Mouse (Mus musculus) heart, postnatal 4 days (tissue): ENCODE results near the gene C9orf72. TPM values are rescaled to one million over a fixed set of nuclear protein-coding genes. Genes with fewer than 3 reads are reported as not detected.
"Not testable (repeated sequence)": the region's sequence is repeated elsewhere in the genome, so short reads cannot be mapped to it uniquely, and the experiment has no call there.

Experiments used
- DNase-seq: peaks from one replicate; pipeline ENCODE4 v3.0.0; 2021
- total RNA-seq, 2 experiments: library from RNA; stranded (reverse); gene quantifications; 2 replicates each; pipeline ENCODE4 v1.2.3; 2021

Gene C9orf72
- 10 to 100 TPM; 20.7 to 21.9 TPM for total RNA-seq

DNA sequence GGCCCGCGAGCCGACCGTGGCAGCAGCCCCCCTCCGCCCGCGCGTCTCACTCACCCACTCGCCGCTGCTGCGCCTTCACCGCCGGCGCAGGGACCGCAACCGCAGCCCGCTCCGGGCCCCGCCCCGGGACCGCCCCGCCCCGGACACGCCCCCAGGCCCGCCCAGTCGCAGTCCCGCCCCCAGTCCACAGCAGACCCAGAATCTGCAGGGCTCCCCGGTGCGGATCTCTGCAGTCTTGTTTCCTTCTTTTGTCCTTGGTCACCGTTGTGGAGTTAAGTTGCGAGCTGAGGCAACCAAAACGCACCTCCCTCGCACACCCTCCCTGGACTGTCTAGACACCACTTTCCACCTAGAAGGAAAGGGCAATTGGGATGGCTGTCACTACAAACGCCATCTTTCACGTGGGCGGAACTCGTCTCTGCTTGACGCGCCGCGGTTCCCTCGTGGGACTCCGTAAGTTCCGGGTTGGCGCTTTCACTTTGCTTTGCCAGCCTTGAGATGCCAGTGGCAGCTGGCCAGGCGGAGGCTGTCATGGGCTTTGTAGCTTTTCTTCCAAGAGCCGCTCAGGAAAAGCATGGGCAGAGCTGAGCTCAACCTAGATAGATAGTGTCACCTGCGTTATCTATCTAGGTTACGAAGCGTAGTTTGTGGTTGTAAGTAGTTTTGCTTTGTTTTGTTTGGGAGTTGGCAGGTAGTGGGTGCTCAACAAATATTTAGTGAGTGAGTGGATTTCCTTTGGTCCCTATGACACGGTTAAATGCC is at the start of gene C9orf72:
TSS of gene C9orf72 (minus strand) at position 442 of the 762 bp plus-strand sequence.
- peak; percentile 95 for DNase-seq

- no peak for DNase-seq
Observed at GRCm38 (mm10) chr4:35259006-35259405, 33.0 kb upstream of the C9orf72 start.

GRCm38 (mm10) chr4:35244023-35244422 is 18.0 kb upstream of the C9orf72 start:
- DNase-seq = no peak

DNA sequence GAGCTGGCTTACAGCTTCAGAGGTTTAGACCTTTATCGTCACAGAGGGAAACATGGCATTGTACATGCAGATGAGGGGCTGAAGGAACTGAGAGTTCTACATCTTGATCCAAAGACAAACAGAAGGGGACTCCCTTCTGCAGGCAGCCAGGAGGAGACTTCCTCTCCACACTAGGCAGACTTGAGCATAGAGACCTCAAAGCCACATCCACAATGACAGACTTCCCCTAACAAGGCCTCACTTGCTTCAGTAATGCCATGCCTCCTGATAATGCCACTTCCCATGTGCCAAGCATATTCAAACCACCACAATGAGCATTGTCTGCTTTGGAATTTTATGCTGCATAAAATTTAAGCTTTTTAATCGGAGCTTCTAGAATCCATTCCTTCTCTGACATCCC is 15.8 kb upstream of the C9orf72 start:
- no peak for DNase-seq

DNA sequence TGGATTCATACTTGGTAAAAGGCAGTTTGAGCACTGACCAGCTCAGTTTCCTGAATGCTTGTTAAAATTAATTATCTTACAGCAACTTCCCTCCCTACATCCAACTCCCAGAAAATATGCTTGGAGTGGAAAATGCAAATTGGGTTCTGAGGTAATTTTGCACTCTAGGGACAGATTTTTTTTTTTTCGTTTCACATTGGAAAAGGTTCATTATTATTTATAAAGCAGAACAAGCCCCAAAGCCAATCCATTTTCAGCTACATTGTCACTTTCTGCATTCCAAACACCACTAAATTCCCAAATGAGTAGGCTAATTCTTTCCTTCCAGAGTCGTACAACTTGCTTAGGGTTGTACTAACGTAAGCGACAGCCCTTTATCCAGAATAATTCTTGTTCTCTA is 12.7 kb upstream of the C9orf72 start:
- no peak for DNase-seq

DNA sequence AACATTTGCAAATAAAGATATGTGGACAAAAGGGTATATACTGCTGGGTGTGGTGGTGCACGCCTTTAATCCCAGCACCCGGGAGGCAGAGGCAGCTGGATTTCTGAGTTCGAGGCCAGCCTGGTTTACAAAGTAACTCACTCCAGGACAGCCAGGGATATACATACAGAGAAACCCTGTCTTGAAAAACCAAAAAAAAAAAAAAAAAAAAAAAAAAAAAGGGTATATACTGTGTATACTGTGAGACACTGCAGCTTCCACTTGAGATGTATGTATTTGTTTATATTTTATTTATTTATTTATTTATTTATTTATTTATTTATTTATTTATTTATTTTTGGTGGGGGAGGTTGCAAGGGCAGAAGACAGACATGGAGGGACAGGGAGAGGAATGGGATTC is 12.3 kb upstream of the C9orf72 start:
- not testable (repeated sequence) for DNase-seq

DNA sequence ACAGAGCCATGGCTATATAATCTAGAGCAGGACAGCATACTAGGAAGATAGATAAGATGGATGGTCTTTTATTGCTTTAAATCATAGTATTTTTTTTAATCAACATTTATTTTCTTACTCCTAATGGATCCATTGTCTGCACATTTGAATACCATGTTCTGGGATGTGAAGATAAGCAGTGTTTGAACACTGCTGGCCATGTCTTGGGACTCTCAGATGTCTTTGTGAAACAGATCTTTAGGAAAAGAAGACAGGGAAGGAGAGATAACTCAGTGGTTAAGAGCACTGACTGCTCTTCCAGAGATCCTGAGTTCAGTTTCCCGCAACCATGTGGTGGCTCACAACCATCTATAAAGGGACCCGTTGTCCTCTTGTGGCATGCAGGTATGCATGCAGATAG is 10.3 kb upstream of the C9orf72 start:
- DNase-seq = no peak

DNA sequence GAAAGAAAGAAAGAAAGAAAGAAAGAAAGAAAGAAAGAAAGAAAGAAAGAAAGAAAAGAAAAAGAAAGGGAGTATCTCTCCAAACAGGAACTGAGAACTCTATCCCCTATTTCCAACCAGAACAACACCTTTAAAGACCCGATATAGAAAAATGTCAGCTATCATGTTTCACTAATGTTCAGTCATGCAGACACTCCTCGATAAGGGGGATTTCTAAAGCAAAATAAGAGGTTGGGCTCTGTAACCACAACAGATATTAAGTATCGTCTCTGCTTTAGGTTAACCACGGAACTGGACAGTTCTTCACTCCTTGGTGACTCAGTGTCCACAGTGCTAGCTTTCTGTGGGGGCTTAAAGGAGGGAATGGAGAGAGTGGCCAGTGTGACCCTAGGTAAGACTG is 2.3 kb upstream of the C9orf72 start:
- no peak for DNase-seq

DNA sequence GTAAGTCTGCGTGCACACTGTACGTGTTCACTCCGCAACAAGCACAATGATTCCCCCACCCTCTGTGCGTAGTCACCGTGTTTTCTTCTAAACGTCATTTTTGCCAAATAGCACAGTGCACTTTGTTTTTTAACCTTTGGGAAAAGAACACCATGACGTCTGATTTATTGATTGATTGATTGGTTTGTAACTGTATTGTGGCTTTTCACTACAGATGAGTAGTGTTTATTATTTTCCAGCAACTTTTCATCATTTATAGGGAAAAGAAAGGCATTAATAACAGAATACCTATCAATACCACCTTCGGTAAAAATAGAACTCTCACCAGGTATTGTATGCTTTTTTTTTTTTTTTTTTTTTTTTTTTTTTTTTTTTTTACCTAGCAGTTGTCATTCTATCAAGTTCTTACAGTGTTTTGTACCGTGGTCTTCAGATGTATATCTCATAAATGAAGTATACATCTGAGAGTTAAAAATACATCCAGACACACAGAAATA is 569 bp upstream of the C9orf72 start:
- no peak for DNase-seq

DNA sequence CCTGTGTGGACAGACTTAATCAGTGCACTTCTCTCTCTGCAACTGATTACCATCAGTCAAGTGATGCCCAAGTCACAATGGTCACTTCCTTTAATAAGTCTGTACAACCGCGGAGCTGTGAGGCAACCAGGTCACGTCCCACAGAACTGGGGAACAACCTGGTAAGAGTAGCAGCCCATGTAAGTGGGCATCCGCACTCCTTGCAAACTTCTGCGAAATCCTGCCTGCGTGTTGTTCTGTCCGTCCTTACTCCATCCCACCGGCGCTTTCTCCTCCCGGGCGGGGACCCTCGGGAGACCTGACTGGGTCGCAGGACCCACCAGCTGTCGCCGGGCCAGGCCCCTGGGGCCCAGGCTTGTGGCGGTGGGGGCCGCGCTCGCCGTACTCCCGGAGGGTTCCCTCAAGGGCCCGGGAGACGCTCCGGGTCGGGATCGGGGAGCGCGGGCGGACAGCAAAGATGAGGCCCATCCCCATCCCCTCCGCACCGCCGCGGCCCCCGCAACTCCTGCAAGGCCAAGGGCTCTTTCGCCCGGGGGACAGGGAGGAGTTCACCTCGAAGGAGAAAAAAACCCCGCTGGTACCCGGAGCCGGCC is 738 bp downstream of the C9orf72 start:
- no peak for DNase-seq

DNA sequence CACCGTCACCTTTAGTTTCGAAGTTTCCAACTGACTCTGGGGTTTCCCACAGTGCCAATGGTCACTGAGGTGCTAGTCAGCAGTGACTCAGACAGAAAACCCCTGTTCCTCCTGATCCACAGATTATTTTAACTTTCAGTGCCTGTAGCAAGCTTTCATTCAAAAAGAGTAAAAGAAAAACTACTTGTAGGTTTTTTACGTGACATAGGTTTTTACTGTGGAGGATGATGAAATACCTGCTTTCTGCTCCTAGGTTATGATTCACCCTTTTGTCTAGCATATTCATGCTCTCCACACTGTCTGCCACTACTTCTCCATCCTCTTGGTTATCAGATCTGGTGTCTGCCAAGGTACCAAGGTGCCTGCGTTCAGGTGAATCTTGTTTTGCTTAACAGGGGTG is 1.9 kb downstream of the C9orf72 start:
- DNase-seq = no peak

DNA sequence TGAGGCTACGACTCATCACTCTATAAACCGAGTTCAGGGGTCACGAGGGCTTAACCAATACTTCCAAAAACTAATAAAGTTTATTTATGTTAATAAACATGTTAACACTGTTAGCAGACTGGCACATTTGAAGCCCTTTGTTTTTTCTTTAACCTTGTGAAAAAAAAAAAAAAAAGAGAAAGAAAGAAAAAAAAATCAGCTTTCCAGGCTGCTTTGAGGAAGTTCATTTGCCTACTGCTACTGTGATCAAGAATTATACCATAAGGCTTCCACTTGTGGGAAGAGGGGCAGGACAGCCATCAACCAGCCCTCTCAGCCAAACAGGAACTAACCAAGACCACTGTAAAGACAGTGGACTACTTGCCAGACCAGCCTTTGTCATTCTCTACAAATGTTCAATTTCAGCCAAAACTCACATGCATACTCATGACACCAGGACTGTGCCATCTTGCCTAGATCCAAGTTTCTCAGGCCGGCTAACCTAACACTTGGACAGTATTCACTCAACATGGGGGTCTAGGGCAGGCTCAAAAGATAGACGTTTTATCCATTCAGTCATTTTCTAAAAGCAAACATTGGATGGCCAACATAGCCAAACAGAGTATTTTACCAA is 2.5 kb downstream of the C9orf72 start:
- no peak for DNase-seq

- no peak for DNase-seq
Observed at GRCm38 (mm10) chr4:35221903-35222302, 4.1 kb downstream of the C9orf72 start.

DNA sequence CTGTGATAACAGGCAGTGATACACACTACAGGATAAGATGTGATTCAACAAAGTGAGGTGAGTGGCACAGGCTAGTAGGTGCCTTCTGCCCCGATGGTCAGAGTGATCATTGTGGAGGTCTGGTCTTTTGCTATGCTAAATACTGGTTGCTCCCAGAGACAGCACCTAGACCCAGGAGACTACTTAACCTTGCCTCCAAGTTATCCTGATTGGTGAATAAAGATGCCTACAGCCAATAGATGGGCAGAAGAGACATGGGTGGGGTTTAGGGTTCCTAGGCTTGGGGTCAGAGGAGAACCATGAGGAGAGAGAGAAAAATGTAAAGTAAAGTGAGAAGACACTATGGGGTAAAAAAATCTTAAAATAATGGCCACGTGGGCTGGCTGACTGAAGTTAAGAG is 4.8 kb downstream of the C9orf72 start:
- DNase-seq = no peak

DNA sequence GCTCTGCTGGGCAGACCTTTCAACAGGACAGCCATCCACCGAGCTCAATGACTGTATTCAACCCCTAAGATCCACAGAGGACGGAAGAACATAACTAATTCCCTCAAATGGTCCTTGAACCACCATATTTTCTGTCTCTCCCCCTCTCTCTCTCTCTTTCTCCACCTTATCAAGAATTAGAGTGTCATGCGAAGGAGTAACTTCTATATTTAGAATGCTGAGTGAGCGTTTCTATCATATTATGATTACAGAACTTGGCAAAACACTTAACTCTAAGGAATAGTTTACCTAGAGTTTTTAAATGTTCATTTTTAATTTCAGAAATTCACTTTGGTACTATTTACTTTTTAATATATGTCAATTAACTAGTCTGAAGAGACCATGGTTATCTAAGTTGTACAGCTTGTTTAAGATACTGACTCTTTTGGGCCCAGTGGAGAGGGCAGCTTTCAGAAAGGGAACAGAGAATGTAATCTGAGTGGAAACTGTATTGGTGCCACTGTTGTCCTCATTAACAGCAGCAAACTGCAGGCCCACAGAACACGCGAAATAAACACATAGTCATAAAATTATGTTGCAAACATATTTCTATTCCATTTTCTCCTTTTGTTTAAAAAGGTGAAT is 5.8 kb downstream of the C9orf72 start:
- no peak for DNase-seq

DNA sequence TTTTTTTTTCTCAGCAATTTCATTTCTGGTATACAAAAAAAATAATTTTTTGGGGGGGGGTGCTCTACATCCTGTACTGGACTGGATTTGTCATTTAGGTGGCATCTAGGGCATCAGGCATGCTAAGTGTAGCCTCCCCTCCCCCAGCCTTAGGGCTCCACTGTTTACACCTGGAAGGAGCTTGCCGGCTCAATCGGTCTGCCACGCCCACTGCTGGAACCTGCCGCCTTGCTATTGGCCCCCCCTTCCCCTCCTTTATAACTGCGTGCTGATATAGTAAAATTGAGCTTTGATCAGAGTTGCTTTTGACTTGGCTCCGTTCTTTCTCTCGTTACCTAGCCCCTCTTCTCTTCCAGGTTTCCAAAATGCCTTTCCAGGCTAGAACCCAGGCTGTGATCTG is 21.3 kb downstream of the C9orf72 start:
- no peak for DNase-seq

DNA sequence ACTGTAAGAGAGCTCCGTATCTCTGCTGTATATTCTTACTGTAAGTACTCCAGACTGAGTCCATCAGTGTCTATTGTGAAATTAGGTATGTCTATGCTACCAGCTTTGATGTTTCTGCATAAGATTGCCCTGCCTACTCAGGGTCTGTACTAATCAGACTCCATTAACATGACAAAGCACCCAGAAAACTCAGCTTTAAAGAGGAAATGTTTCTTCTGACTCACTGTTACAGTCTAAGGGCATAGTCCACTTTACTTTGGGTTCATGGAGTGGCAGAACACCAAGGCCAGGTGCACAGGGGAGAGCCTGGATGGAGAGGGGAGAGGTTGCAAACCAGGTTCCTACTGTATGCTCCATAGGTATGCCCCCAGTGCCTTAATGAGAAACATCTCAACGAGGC is 22.3 kb downstream of the C9orf72 start:
- DNase-seq = no peak

- DNase-seq = no peak
Observed at GRCm38 (mm10) chr4:35201700-35202099, 24.3 kb downstream of the C9orf72 start.

GRCm38 (mm10) chr4:35192725-35193124 is 33.2 kb downstream of the C9orf72 start:
- no peak for DNase-seq

DNA sequence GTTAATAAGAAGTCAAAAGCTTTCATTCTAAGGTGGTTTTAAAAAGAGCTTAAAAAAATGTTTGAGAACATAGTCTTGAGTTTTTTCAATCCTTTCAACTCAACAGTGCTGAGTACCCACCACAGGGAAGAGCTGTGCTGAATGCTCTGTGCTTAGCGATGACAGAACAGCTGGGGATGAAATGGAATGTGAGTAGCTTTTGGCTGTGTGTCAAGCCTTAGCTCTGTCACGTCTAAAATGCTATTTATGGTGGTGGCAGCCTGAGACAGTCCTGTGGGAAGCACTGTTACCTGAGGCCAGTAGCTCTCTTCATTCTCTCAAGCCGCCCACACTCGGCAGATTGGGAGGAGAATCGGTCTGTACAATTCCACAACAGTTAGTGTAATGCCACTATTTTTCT is 36.2 kb downstream of the C9orf72 start:
- DNase-seq = no peak

DNA sequence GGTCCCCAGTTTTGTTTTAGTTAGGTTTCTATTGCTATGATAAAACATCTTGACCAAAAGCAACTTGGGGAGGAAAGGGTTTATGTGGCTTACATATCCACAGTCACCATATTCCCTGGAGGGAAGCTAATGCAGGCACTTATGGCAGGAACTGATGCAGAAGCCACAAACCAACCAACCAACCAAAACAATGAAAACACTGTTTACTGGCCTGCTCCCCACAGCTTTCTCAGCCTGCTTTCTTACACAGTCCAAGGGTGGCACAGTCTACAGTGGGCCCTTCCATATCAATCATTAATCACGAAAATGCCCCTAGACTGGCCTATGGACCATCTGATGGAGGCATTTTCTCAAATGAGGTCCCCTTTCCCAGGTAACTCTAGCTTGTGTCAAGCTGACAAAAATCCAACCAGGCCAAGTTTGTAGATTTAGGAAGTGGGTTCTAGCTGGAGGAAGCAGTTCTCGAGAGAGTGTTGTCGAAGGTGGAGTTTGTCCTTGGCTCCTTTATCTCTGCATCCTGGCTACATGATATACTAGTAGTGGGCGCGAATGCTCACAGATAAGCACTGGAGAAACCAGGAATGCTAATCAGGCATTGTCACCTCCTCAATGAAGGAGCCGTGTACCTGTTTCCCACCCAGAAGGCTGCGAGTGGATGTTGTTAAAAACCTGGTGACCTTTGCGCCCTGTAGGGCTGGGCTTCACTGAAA is 38.2 kb downstream of the C9orf72 start:
- DNase-seq = no peak

GRCm38 (mm10) chr4:35177926-35178645 is 47.9 kb downstream of the C9orf72 start:
- DNase-seq = no peak
